Mouse (Mus musculus): ENCODE measurements around the gene Olfr948.

The Olfr948 gene

GRCm38 (mm10) chr9:39325945-39326344, at the start of gene Olfr948:
Olfr948 (minus strand) TSS chr9:39326045.
- DNase-seq (ENCODE audit: low spot score in 2 of 2): no peak

- DNase-seq (ENCODE audit: low spot score in 2 of 2): no peak
Measured at GRCm38 (mm10) chr9:39287136-39287535, 38.7 kb downstream of the Olfr948 start.

GRCm38 (mm10) chr9:39276718-39277117, 49.1 kb downstream of the Olfr948 start, which contains the start of gene Olfr945:
Olfr945 (minus strand) TSS chr9:39276818.
- DNase-seq (ENCODE audit: low spot score in 2 of 2): no peak

All from spleen, postnatal 14 days (tissue).